Mouse (Mus musculus) liver, embryonic 14.5 days (tissue): ENCODE results near the gene Abhd16a.

Experiments used
- CTCF ChIP-seq: IDR thresholded peaks from 2 replicates; pipeline ENCODE4 v1.5.1; 2016; ENCODE audit warnings: antibody characterized with exemption, low read depth, control low read depth
- EP300 ChIP-seq: IDR thresholded peaks from 2 replicates; pipeline ENCODE4 v1.6.1; 2016; ENCODE audit warnings: antibody characterized with exemption, low read depth

GRCm38 (mm10) chr17:35097164-35097655 is 8.1 kb downstream of the Abhd16a start:
- TF ChIP-seq EP300 (no peak), CTCF (no peak)
